Mouse (Mus musculus) lung, postnatal 0 days (tissue): ENCODE measurements around the gene Bckdha. TPM values are rescaled to one million over a fixed set of nuclear protein-coding genes. Genes with fewer than 3 reads are reported as not detected.

Experiments
- ATAC-seq: fragments of 200-750 bp; cut with Nextera tagmentation; 2 replicates; pipeline ENCODE4 v1.8.0; 2017; ENCODE audit warnings: moderate library complexity
- DNase-seq: peaks from one replicate; pipeline ENCODE4 v3.0.0-alpha.2; 2016; ENCODE audit warnings: low spot score
- H3K27ac ChIP-seq: fragments of 300-500 bp; sonication (generic); 2 replicates; pipeline ENCODE4 v1.5.1; 2014; ENCODE audit warnings: antibody characterized with exemption, mild to moderate bottlenecking, low read length, mixed read lengths
- H3K27me3 ChIP-seq: fragments of 300-500 bp; sonication (generic); replicated peaks from 2 replicates; pipeline ENCODE4 v1.6.1; 2014; ENCODE audit warnings: low read length, mixed read lengths; ENCODE audit not compliant: insufficient read depth
- H3K36me3 ChIP-seq: fragments of 300-500 bp; sonication (generic); 2 replicates; pipeline ENCODE4 v1.6.1; 2014; ENCODE audit warnings: low read length, mixed read lengths; ENCODE audit not compliant: insufficient read depth
- H3K4me1 ChIP-seq: fragments of 300-500 bp; sonication (generic); 2 replicates; pipeline ENCODE4 v1.6.1; 2014; ENCODE audit warnings: antibody characterized with exemption, low read depth, low read length, mixed read lengths; ENCODE audit not compliant: insufficient read depth
- H3K4me2 ChIP-seq: fragments of 300-500 bp; sonication (generic); replicated peaks from 2 replicates; pipeline ENCODE4 v1.6.1; 2014; ENCODE audit warnings: low read depth, mild to moderate bottlenecking, low read length, moderate library complexity, mixed read lengths
- H3K4me3 ChIP-seq: fragments of 300-500 bp; sonication (generic); 2 replicates; pipeline ENCODE4 v1.5.1; 2014; ENCODE audit warnings: low read depth, low read length
- H3K9ac ChIP-seq: fragments of 300-500 bp; sonication (generic); replicated peaks from 2 replicates; pipeline ENCODE4 v1.6.1; 2014; ENCODE audit warnings: low read depth, mild to moderate bottlenecking
- H3K9me3 ChIP-seq: fragments of 300-500 bp; sonication (generic); 2 replicates; pipeline ENCODE4 v1.6.1; 2016; ENCODE audit warnings: low read length, mixed read lengths
- CTCF ChIP-seq: IDR thresholded peaks from 2 replicates; pipeline ENCODE4 v1.5.1; 2016; ENCODE audit warnings: antibody characterized with exemption, mild to moderate bottlenecking
- EP300 ChIP-seq: IDR thresholded peaks from 2 replicates; pipeline ENCODE4 v1.6.1; 2016; ENCODE audit warnings: antibody characterized with exemption, mild to moderate bottlenecking, control low read depth
- WGBS: fragments of 180-500 bp; shearing (Covaris S2); extraction: QIAGEN DNeasy Blood & Tissue Kit; methylation state at CpG from one replicate; pipeline ENCODE4 v1.1.7; 2014; 5-methylcytosine and 5-hydroxymethylcytosine counted together
- polyA plus RNA-seq: library from polyadenylated mRNA; unstranded; fragments of >200 nt; fragmentation: Nextera tagmentation; extraction: Ambion mirVana; gene quantifications from 2 replicates; pipeline ENCODE4 v1.2.1, GENCODE M21; 2015

Gene Bckdha
- polyA plus RNA-seq, 1 experiment from 2014 or later, result 71.7 TPM

DNA sequence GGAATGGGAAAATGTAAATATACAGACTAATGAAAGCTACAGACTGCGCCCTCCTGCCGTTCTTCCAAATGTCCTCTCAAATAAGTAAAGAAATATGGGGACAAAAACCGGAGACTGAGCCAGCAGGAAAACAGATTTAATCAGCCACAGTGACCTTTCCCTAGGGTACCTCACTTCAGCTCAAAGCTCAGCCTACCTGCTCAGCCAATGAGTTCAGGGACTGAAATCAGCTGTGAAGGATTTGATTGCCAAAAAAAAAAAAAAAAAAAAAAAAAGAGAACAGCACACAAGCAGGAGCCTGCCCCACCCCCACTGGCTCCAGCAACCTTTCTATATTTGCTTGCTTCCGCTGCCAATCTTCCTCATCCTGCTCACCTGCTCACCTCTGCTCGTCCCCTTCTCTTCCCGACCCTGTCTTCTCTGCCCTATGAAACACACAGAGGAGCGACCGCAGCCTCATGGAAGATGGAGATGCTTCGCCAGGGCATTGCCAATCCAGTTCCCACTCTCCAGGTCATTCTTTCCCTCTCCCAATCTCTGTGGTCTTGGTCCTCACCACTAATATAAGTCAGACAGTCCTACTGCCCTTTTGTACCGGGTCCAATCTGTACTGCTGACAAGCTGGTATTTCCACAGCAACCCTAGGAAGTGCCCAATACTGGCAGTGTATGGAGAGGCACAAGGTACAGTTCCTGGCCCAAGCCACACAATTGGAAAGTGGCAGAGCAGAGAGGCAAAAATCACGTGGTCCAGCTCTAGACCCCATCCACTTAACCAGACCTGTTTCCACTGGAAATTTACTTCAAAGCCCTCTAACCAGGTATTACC lies 3.0 kb downstream of the Bckdha start:
- DNase-seq (no peak), ATAC-seq (no peak)
- peaks cover 5% of the 10 kb centered on the region; the same call in 1 of the 2 replicates for H3K4me1 ChIP-seq
- H3K9me3 ChIP-seq, result no peaks in the 10 kb centered on the region
- TF ChIP-seq EP300 (no peak), CTCF (no peak)
- H3K27ac ChIP-seq, result no peak overlapping the region
- no peak overlapping the region for H3K4me3 ChIP-seq
- WGBS, result 71% methylated on average over 11 of the region's 11 CpGs
- no peaks in the 10 kb centered on the region for H3K27me3 ChIP-seq
- H3K9ac ChIP-seq, result no peak overlapping the region
- no peak overlapping the region for H3K4me2 ChIP-seq
- no peaks in the 10 kb centered on the region for H3K36me3 ChIP-seq

DNA sequence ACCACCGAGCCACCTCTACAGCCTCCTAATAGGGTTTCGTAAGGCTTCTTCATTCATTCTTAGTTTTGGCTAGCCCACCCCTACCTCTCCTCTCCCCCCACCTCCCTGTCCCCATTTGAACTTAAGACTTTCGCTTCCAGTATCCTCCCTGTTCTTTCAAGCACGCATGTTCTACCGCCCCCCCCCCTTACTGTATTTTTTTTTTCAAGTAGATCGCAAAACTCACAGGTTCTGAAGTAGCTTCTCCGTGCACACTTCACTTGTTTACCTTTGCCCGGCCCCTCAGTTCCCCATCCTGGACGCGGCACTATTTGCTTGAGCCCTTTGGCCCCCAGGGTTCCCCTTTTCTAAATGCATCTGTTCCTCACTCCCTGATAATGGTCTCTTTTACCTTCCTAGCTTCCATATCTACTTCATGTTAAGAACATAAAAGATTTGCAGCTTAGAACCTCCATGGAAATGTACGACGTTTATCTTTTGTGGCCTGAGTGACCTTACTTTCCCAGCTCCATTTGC lies 6.5 kb downstream of the Bckdha start:
- H3K36me3 ChIP-seq, result no peaks in the 10 kb centered on the region
- H3K4me3 ChIP-seq, result no peak overlapping the region
- TF ChIP-seq EP300 (no peak), CTCF (no peak)
- 54% methylated on average over 12 of the region's 12 CpGs for WGBS
- H3K9ac ChIP-seq, result no peak overlapping the region
- no peaks in the 10 kb centered on the region for H3K9me3 ChIP-seq
- H3K4me1 ChIP-seq, result no peaks in the 10 kb centered on the region
- no peak for DNase-seq
- H3K4me2 ChIP-seq, result no peak overlapping the region
- no peaks in the 10 kb centered on the region for H3K27me3 ChIP-seq
- H3K27ac ChIP-seq, result no peak overlapping the region
- no peak for ATAC-seq

GRCm38 (mm10) chr7:25651281-25651680 lies 7.5 kb downstream of the Bckdha start:
- H3K4me3 ChIP-seq, result no peak overlapping the region
- no peaks in the 10 kb centered on the region for H3K4me1 ChIP-seq
- H3K9ac ChIP-seq, result no peak overlapping the region
- H3K9me3 ChIP-seq, result no peaks in the 10 kb centered on the region
- DNase-seq (peak; percentile 26), ATAC-seq (no peak)
- H3K4me2 ChIP-seq, result no peak overlapping the region
- no peaks in the 10 kb centered on the region for H3K36me3 ChIP-seq
- WGBS, result 81% methylated on average over 8 of the region's 8 CpGs
- no peak overlapping the region for H3K27ac ChIP-seq
- TF ChIP-seq CTCF, result no peak
- no peak for TF ChIP-seq EP300
- H3K27me3 ChIP-seq, result no peaks in the 10 kb centered on the region

- Histone ChIP-seq H3K9me3 (no peaks in the 10 kb centered on the region), H3K9ac (no peak overlapping the region), H3K4me3 (no peak overlapping the region), H3K4me2 (no peak overlapping the region), H3K36me3 (no peaks in the 10 kb centered on the region), H3K4me1 (no peaks in the 10 kb centered on the region), H3K27me3 (no peaks in the 10 kb centered on the region), H3K27ac (no peak overlapping the region)
- no peak for TF ChIP-seq CTCF
- TF ChIP-seq EP300, result no peak
- WGBS, result 48% methylated on average over 5 of the region's 5 CpGs
- peak; percentile 36 for DNase-seq
- peak; percentile 32; the same call in 1 of the 2 replicates for ATAC-seq
Observed at GRCm38 (mm10) chr7:25649839-25650238, 8.9 kb downstream of the Bckdha start.

- H3K4me1 ChIP-seq, result no peaks in the 10 kb centered on the region
- TF ChIP-seq EP300 (no peak), CTCF (peak; percentile 45)
Observed at GRCm38 (mm10) chr7:25647574-25648123, 11.1 kb downstream of the Bckdha start.

DNA sequence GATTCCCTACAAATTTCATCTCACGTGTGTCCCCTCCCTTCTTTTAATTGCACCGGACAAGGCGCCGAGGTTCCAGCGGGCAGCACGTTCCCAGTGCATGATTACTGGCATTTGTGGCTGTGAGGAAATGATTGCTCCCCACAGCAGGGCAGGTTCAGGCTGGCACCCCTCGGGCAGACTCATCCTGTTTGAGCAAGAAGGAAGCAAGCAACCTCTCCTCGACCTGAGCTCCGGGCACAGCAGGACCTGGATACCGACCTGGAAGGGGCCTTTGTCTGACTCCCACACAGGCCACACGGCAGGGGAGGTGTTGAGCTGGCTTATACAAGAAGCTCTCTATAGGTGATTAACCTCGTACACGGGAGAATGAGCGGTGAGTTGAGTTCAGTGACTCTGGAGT lies 13.7 kb downstream of the Bckdha start:
- ATAC-seq, result no peak
- 60% methylated on average over 14 of the region's 14 CpGs for WGBS
- DNase-seq, result no peak

More at GRCm38 (mm10) chr7:25647574-25648123, 11.1 kb downstream of the Bckdha start:
- Histone ChIP-seq H3K4me2 (no peak overlapping the region), H3K9me3 (no peaks in the 10 kb centered on the region), H3K27me3 (no peaks in the 10 kb centered on the region), H3K27ac (no peak overlapping the region), H3K9ac (no peak overlapping the region), H3K36me3 (0 out of 2 replicates have a peak, but pooled peaks cover 3% of the 10 kb centered on the region), H3K4me3 (no peak overlapping the region)
- no peak for DNase-seq
- 54% methylated on average over 5 of the region's 5 CpGs for WGBS
- no peak for ATAC-seq

More for the DNA sequence above, 13.7 kb downstream of the Bckdha start:
- H3K36me3 ChIP-seq, result 0 out of 2 replicates have a peak, but pooled peaks cover 3% of the 10 kb centered on the region
- no peaks in the 10 kb centered on the region for H3K27me3 ChIP-seq
- TF ChIP-seq CTCF, result no peak
- TF ChIP-seq EP300, result no peak
- no peak overlapping the region for H3K4me2 ChIP-seq
- H3K9ac ChIP-seq, result no peak overlapping the region
- H3K9me3 ChIP-seq, result no peaks in the 10 kb centered on the region
- H3K27ac ChIP-seq, result no peak overlapping the region
- no peak overlapping the region for H3K4me3 ChIP-seq
- no peaks in the 10 kb centered on the region for H3K4me1 ChIP-seq
